Mouse (Mus musculus) T-helper 1 cell (primary cell): ENCODE results near the gene Fbxl2.

ENCODE experiments used
- in situ Hi-C: fragments of 300-600 bp; cut with MboI, MseI; formaldehyde crosslinking; loops from one replicate; pipeline ENCODE4 v1.15.1; 2025; ENCODE audit warnings: high pct_unique_total_duplicates

Fbxl2 gene

GRCm38 (mm10) chr9:114019012-114019762, 26.8 kb downstream of the Fbxl2 start:
- in situ Hi-C loops, result no loop called here

GRCm38 (mm10) chr9:114016402-114016801, 29.6 kb downstream of the Fbxl2 start:
- in situ Hi-C loops, result no loop called here

DNA sequence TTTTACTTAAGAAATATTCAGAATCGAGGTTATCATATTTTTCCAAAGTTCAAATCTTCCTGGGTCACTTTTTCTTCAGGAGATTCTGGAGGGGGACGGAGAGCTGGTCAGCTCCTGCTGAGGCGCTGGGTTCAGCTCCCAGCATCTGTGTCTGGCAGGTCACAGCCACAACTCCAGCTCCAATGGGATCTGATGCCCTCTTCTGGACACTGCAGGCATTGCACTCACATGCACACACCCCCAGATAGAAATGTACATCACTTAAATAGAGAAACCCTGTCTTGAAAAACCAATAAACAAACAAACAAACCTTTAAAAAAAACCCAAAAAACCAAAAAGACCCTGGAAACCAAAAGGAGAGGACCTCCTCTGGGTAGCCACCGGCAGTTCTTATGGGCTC, 30.3 kb downstream of the Fbxl2 start:
- in situ Hi-C loops, result no loop called here

DNA sequence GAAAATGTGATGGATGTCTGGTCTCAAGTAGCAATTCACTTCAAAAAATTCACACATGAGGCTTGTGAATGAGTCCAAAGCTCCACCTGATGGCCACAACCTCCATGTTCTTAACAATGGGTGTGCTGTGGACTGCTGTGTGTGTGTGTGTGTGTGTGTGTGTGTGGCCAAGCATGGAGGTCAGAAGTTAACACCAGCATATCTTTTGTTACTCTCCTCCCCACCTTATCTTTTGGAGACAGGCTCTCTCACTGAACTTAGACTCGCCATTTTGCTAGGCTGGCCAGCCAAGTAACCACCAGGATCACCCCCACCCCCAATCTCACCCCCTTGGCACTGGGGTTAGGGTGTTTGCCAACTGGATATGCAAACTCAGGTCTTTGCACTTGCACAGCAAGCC, 32.0 kb downstream of the Fbxl2 start:
- in situ Hi-C loops, result no loop called here

- in situ Hi-C loops, result no loop called here
These were observed 34.8 kb downstream of the Fbxl2 start for GRCm38 (mm10) chr9:114011203-114011602.

DNA sequence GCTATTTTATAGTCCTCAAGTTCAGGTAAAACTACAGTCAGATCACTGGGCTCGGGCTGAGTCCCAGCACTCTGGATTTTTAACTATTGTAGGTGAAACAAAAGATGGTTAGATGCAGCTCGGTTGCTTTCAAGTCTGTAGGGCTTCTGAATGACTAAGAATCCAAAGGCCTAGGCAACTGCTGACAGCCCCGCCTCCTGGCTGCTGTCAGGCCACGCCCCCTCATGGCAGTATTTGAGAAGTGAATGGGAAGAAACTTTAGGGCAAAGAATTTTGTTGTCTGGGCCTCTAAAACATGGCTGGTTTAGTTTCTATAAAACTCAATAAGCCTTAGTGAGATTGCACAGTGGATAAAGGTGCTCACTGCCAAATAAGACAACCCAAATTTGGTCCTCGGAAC, 36.5 kb downstream of the Fbxl2 start:
- in situ Hi-C loops, result loop anchor here (5.0 kb wide), 1 partner anchor 612 kb away; no protein-coding TSS in a partner anchor

- in situ Hi-C loops, result loop anchor here (5.0 kb wide), 1 partner anchor 611 kb away; no protein-coding TSS in a partner anchor
These were observed 38.1 kb downstream of the Fbxl2 start for GRCm38 (mm10) chr9:114007850-114008350.

GRCm38 (mm10) chr9:114006801-114007200, 39.2 kb downstream of the Fbxl2 start:
- in situ Hi-C loops, result loop anchor here (5.0 kb wide), 1 partner anchor 610 kb away; no protein-coding TSS in a partner anchor

GRCm38 (mm10) chr9:113998311-113998710, 47.7 kb downstream of the Fbxl2 start:
- in situ Hi-C loops, result no loop called here

- in situ Hi-C loops, result loop anchor here (5.0 kb wide), 1 partner anchor 119 kb away; no protein-coding TSS in a partner anchor
These were observed 53.2 kb downstream of the Fbxl2 start for GRCm38 (mm10) chr9:113992810-113993209.

DNA sequence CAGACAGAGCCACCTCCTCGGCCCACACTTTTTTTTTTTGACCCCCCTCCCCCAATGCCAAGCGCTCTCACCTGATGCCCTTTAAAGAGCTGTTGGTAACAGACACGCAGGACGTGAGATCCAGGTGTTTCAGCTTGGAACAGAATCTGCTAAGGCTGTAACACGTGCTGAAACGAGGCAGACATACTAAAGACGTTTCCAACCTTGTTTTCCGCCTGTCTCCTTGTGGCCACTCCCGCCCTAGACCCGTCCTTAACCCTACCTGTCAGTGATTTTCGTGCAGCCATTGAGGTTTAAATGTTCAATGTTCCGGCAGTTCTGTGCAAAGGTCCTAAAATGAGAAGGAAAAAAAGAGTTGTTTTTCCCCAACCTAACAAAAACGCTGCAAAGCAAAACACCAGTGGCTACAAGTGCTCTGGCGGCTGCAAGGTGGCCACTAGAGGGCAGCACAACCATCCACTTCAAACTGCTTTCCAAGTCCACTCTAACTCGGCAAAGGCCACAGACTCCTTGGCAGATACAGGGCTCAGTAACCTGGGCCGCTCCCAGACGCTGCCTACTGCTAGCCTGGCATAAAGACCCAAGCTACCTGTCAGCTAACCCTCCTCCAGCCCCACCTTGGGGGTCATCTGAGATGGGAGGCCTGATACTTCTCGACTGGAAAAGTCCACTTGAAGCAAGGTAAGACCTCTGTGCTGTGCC, 55.3 kb downstream of the Fbxl2 start:
- in situ Hi-C loops, result loop anchor here (5.0 kb wide), 1 partner anchor 122 kb away; no protein-coding TSS in a partner anchor

DNA sequence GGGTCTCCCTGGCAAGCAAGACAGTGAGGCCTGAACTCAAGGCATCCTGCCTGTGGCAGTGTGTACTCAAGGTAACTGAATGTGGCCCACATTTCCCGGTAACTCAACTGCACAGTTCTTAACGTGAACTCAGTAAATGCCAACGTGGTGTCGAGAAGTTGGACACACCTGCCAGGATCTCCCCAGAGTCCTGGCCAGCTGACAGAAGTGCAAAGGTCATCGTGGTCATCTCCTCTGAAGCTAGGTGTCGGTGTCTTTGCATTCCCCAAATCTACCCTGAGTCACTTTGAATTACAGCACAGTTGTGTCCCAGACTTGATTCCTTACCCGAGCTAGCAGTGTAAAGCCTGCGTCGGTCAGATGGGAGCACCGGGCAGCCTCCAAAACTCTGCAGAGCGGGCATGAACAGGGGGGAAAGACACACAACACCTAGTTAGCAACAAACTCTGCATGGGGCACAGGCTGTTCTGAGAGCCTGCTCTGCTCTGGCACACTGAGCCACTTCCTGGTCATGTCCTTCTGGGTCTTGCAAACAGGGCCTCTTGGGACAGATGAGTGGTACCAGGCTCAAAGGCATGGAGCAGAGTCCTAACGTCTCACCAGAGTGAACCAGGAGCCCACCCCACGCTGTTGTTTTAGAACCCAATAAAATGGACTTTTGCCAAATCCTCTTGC, 60.9 kb downstream of the Fbxl2 start:
- in situ Hi-C loops, result no loop called here

DNA sequence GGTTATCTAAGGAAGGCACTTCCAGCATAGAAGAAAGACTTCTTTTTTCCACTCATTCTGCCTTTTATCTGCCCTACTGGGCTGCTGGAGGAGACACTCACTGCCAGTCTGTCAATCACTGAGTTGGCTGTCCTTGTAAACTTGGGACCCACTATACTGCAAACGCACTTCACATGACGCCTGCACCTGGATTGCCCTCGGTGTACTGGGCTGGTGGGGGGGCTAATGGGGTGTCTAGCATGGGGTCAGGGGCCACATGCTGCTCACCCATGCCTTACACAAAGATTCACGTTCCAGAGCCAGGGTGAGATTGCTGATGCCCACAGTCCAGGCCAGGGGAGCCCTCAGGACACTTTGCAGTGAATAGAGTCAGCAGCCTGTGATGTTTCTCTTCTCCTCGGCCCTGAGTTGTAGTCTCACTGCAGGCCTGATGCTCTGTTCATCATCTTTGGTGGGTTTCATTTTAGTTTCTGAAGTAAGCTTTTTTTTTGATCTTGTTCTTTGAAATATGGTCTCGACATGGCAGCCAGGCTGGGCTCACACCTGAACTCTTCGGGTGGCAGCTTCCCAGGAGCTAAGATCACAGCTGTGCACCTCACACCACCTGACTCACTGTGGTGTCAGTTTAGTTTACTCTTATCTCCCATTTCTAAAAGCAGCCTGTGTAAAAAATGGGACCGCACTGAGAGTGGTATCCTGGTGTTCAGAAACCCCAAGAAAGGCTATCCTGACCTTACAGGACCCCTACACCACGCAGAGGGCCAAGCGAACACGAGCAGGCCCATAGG, 62.9 kb downstream of the Fbxl2 start:
- in situ Hi-C loops, result no loop called here

DNA sequence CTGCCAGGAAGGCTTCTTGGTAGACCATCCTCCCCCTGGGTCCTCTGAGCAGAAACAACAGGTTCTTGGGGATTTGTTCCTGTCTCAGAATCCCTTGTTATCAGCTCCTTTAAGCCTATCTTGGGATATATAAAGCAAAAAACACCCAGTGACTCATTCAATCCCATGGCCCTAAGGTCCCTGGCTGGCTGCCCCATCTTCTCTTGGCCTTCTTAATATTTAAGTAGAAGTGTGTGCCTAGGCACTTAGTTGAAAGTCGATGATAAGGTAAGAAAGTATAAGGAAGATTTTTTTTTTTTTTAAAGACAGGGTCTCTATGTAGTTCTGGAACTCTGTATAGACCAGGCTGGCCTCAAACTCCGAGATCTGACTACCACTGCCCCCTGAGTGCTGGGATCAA, 63.5 kb downstream of the Fbxl2 start:
- in situ Hi-C loops, result no loop called here

GRCm38 (mm10) chr9:113981099-113981880, 64.7 kb downstream of the Fbxl2 start:
- in situ Hi-C loops, result no loop called here

DNA sequence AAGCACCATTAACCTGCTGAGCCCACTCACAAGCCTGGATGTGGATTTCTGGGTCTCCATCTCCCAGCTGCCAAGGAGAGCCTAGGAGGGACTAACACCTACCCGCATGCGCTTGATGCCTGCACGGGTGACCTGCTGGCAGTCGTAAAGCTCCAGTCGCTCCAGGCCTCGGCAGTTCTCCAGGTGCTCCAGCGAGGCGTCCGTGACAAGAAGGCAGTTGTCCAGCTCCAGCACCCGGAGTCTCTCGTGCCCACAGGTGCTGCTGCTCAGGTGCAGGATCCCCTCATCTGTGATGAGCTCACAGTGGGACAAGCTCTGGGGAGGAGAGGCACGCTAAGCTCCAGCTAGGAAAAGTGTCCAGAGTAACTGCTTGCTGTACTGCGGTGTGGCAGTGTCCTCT, 66.6 kb downstream of the Fbxl2 start:
- in situ Hi-C loops, result no loop called here

- in situ Hi-C loops, result no loop called here
These were observed 67.3 kb downstream of the Fbxl2 start for GRCm38 (mm10) chr9:113978656-113979055.

- in situ Hi-C loops, result no loop called here
These were observed 68.7 kb downstream of the Fbxl2 start for GRCm38 (mm10) chr9:113977225-113977840.

DNA sequence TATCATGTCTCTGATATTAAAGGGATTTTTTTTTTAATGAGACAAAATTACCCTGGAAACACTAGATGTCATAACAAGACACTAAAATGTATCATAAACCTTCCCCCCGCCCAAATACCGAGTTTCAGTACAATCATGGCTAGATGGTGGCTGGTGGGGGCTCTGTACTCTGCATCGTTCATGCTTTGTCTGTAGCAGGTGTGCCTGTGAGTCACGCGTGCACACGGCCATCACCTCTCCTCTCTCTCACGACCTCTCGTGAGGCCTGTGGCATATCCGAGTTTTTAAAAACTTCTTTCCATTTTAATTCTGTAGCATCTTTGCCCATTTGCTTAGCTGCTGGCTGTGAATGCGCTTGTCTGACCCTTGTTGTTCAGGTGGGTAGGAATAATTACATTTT, 69.7 kb downstream of the Fbxl2 start:
- in situ Hi-C loops, result no loop called here

GRCm38 (mm10) chr9:113975442-113975841, 70.5 kb downstream of the Fbxl2 start:
- in situ Hi-C loops, result no loop called here
